Mouse (Mus musculus) small intestine, adult 2 months (tissue): ENCODE results near the gene Fam160a1.

Experiments used
- CTCF ChIP-seq: fragments of 200-500 bp; IDR thresholded peaks from 2 replicates; pipeline ENCODE4 v1.5.1; 2012; ENCODE audit warnings: low read depth, mild to moderate bottlenecking, control low read depth, inconsistent platforms, low read length, moderate library complexity, mixed read lengths; ENCODE audit not compliant: insufficient replicate concordance, insufficient read length; ENCODE audit errors: extremely low read depth
- POLR2A ChIP-seq: fragments of 200-500 bp; IDR thresholded peaks from 2 replicates; pipeline ENCODE4 v1.6.1; 2012; ENCODE audit warnings: low read depth, mild to moderate bottlenecking, control low read depth, inconsistent platforms, low read length, moderate library complexity

- TF ChIP-seq POLR2A, result no peak
- no peak for TF ChIP-seq CTCF
Observed at GRCm38 (mm10) chr3:85817191-85817590, at the start of gene Fam160a1.
